Mouse (Mus musculus) ES-E14 (cell line): ENCODE results near the gene Hecw2. TPM values are rescaled to one million over a fixed set of nuclear protein-coding genes. Genes with fewer than 3 reads are reported as not detected.

Experiments used
- DNase-seq: peaks from one replicate; pipeline ENCODE4 v3.0.0-alpha.2; 2013; ENCODE audit warnings: low read depth, low spot score
- H3K27ac ChIP-seq: 2 replicates; pipeline ENCODE4 v1.5.1; 2012; ENCODE audit warnings: low read depth, mild to moderate bottlenecking, low read length, moderate library complexity, mixed read lengths; ENCODE audit not compliant: poor library complexity, insufficient read depth, severe bottlenecking
- H3K36me3 ChIP-seq: 2 replicates; pipeline ENCODE4 v1.6.1; 2012; ENCODE audit warnings: mild to moderate bottlenecking, low read length, moderate library complexity, mixed read lengths; ENCODE audit not compliant: control insufficient read depth, poor library complexity, insufficient read depth, severe bottlenecking
- H3K4me1 ChIP-seq, 2 experiments: fragments of 150-350 bp in 1 of 2; sonication (generic) in 1 of 2; 2 replicates each; pipeline ENCODE4 v1.6.1; 2012; ENCODE audit warnings: low read length in 2 of 2, mild to moderate bottlenecking in 1 of 2, mixed read lengths in 1 of 2; ENCODE audit not compliant: control insufficient read depth in 2 of 2, insufficient read depth in 2 of 2, poor library complexity in 1 of 2
- H3K4me3 ChIP-seq, 2 experiments: fragments of 150-350 bp in 1 of 2; sonication (generic) in 1 of 2; 2 replicates each; pipeline ENCODE4 v1.5.1; 2012; ENCODE audit warnings: low read length in 2 of 2, low read depth in 1 of 2, mild to moderate bottlenecking in 1 of 2, mixed read lengths in 1 of 2; ENCODE audit not compliant: insufficient read depth in 1 of 2, poor library complexity in 1 of 2, severe bottlenecking in 1 of 2
- H3K9ac ChIP-seq: 2 replicates; pipeline ENCODE4 v1.6.1; 2012; ENCODE audit warnings: low read depth, mild to moderate bottlenecking, low read length, mixed read lengths; ENCODE audit not compliant: poor library complexity, insufficient read depth, severe bottlenecking
- H3K9me3 ChIP-seq: fragments of 150-350 bp; sonication (generic); 2 replicates; pipeline ENCODE4 v1.6.1; 2012; ENCODE audit warnings: low read depth, mild to moderate bottlenecking, low read length; ENCODE audit not compliant: control insufficient read depth, insufficient read depth
- CHD2 ChIP-seq: IDR thresholded peaks from 2 replicates; pipeline ENCODE4 v1.6.1; 2014; ENCODE audit warnings: mild to moderate bottlenecking, low read depth, low read length, inconsistent platforms
- HCFC1 ChIP-seq: IDR thresholded peaks from 2 replicates; pipeline ENCODE4 v1.6.1; 2012; ENCODE audit warnings: low read length, inconsistent platforms, borderline replicate concordance; ENCODE audit not compliant: insufficient read depth
- MAFK ChIP-seq: IDR thresholded peaks from 2 replicates; pipeline ENCODE4 v1.6.1; 2014; ENCODE audit warnings: mild to moderate bottlenecking, low read depth, low read length, inconsistent platforms; ENCODE audit not compliant: insufficient read depth
- ZC3H11A ChIP-seq: IDR thresholded peaks from 2 replicates; pipeline ENCODE4 v1.6.1; 2012; ENCODE audit warnings: low read depth, mild to moderate bottlenecking, inconsistent platforms, low read length, borderline replicate concordance
- ZNF384 ChIP-seq: IDR thresholded peaks from 2 replicates; pipeline ENCODE4 v1.6.1; 2012; ENCODE audit warnings: low read depth, low read length, inconsistent platforms
- in situ Hi-C, 2 experiments: fragments of 600-800 bp; cut with MboI; formaldehyde crosslinking; loops; one replicate each; pipeline ENCODE4 v1.15.1; 2025; ENCODE audit warnings: low sequenced_read_pairs in 2 of 2, inconsistent platforms in 1 of 2; ENCODE audit not compliant: unreplicated experiment in 2 of 2
- total RNA-seq: library from RNA; depleted of rRNA; stranded (reverse); fragments of 300-350 nt; gene quantifications from 2 replicates; pipeline ENCODE4 v1.2.3, GENCODE M21; 2012; rRNA removed

Gene Hecw2
- 2.9 and 6.6 TPM in 2 replicates for total RNA-seq

DNA sequence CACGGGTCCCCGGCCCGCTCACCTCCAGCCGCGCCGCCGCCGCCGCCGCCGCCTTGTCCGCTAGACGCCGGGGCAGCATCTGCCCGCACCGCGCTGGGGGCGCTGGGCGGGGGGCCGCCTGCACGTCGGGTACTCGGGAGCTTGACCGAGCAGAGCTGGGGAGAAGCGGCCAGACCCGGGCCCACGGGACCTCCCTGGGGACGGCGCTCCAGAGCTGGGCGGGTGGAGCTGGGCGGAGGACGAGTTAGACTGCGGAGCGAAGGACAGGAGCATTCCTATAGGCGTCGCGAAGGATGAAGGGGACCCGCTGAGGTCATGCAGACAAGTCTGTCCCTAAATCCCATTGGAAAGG, at the start of gene Hecw2:
Gene Hecw2 (minus strand): TSS at position 215 of the 352 bp plus-strand sequence.
- no peaks in the 10 kb centered on the region for H3K9me3 ChIP-seq
- H3K9ac ChIP-seq: peak within 1 kb of the TSS; percentile 77
- peak within 1 kb of the TSS; percentile 63 to 89 for H3K4me3 ChIP-seq
- in situ Hi-C loops: no loop called here
- no peaks in the 10 kb centered on the region for H3K36me3 ChIP-seq
- peak; percentile 16 for DNase-seq
- H3K27ac ChIP-seq: no peak within 1 kb of the TSS
- no peaks in the 10 kb centered on the region for H3K4me1 ChIP-seq
- TF ChIP-seq ZC3H11A (no peak), CHD2 (no peak), MAFK (no peak), ZNF384 (no peak), HCFC1 (no peak)

GRCm38 (mm10) chr1:54242722-54243121, 47.8 kb upstream of the Hecw2 start:
- DNase-seq: no peak
- no peak overlapping the region for H3K9ac ChIP-seq
- no peaks in the 10 kb centered on the region for H3K4me1 ChIP-seq
- H3K4me3 ChIP-seq: no peak overlapping the region
- H3K9me3 ChIP-seq: no peaks in the 10 kb centered on the region
- H3K27ac ChIP-seq: no peak overlapping the region
- no peaks in the 10 kb centered on the region for H3K36me3 ChIP-seq
- in situ Hi-C loops: no loop called here
- TF ChIP-seq CHD2 (no peak), ZNF384 (peak; percentile 67)

DNA sequence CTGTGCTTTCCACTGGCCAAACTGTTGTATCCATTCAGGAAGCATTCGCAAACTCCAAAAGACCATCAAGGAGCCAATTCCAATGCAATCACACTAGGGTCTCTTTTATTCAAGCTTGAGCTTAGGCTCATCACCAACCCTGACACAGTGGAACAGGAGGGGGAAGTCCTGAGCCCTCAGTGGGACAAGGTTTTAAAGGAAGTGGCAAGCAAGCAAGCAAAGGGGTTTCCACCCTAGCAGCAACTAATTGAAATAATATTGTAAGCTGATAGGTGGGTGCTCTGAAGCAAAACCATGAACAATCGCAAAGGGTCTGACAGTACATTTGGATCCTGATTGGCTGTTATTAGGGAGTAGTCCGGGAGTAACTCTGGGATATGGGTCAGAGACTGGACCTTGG, 25.3 kb upstream of the Hecw2 start:
- Histone ChIP-seq H3K4me3 (no peak overlapping the region), H3K9ac (no peak overlapping the region), H3K27ac (no peak overlapping the region), H3K36me3 (no peaks in the 10 kb centered on the region), H3K4me1 (no peaks in the 10 kb centered on the region), H3K9me3 (no peaks in the 10 kb centered on the region)
- TF ChIP-seq ZC3H11A: no peak
- no peak for TF ChIP-seq ZNF384
- no peak for TF ChIP-seq HCFC1
- TF ChIP-seq CHD2: no peak
- no peak for TF ChIP-seq MAFK
- in situ Hi-C loops: no loop called here
- DNase-seq: no peak

- Histone ChIP-seq H3K27ac (no peak overlapping the region), H3K36me3 (no peaks in the 10 kb centered on the region), H3K9me3 (no peaks in the 10 kb centered on the region), H3K4me3 (peak overlapping the region; percentile 63 to 89), H3K9ac (peak overlapping the region; percentile 77), H3K4me1 (no peaks in the 10 kb centered on the region)
- TF ChIP-seq CHD2 (no peak), HCFC1 (0 out of 2 replicates have a peak, but pooled peaks have one; percentile 21), MAFK (peak; percentile 38; the same call in 1 of the 2 replicates), ZC3H11A (no peak), ZNF384 (no peak)
- in situ Hi-C loops: no loop called here
- DNase-seq: peak; percentile 34
Observed at GRCm38 (mm10) chr1:54194183-54194953, 600 bp downstream of the Hecw2 start.

- no peak for TF ChIP-seq ZC3H11A
- TF ChIP-seq MAFK: no peak
- no peak for TF ChIP-seq ZNF384
- no peak for TF ChIP-seq HCFC1
- TF ChIP-seq CHD2: no peak
- Histone ChIP-seq H3K4me1 (no peaks in the 10 kb centered on the region), H3K36me3 (no peaks in the 10 kb centered on the region), H3K9ac (no peak overlapping the region), H3K27ac (no peak overlapping the region), H3K4me3 (no peak overlapping the region), H3K9me3 (no peaks in the 10 kb centered on the region)
- no peak for DNase-seq
- in situ Hi-C loops: no loop called here
Observed at GRCm38 (mm10) chr1:54193191-54193770, 1.7 kb downstream of the Hecw2 start.
